Mouse (Mus musculus) limb, embryonic 11.5 days (tissue): ENCODE measurements around the gene Gm3285. TPM values are rescaled to one million over a fixed set of nuclear protein-coding genes. Genes with fewer than 3 reads are reported as not detected.

Experiments used
- ATAC-seq: fragments of 200-750 bp; cut with Nextera tagmentation; 2 replicates; pipeline ENCODE4 v1.8.0; 2017; ENCODE audit warnings: low read depth; ENCODE audit not compliant: insufficient number of reproducible peaks, low FRiP score, low TSS enrichment
- DNase-seq: peaks from one replicate; pipeline ENCODE4 v3.0.0-alpha.2; 2015; ENCODE audit warnings: low spot score
- H3K27ac ChIP-seq: fragments of 300-500 bp; sonication (generic); replicated peaks from 2 replicates; pipeline ENCODE4 v1.5.1; 2014; ENCODE audit warnings: low read depth, mild to moderate bottlenecking, low read length
- H3K27me3 ChIP-seq: fragments of 300-500 bp; sonication (generic); 2 replicates; pipeline ENCODE4 v1.6.1; 2014; ENCODE audit warnings: mild to moderate bottlenecking, low read length, mixed read lengths; ENCODE audit not compliant: control insufficient read depth, insufficient read depth
- H3K36me3 ChIP-seq: fragments of 300-500 bp; sonication (generic); 2 replicates; pipeline ENCODE4 v1.6.1; 2014; ENCODE audit warnings: mild to moderate bottlenecking, low read length, moderate library complexity, mixed read lengths; ENCODE audit not compliant: control insufficient read depth, insufficient read depth
- H3K4me1 ChIP-seq: fragments of 300-500 bp; sonication (generic); 2 replicates; pipeline ENCODE4 v1.6.1; 2014; ENCODE audit warnings: low read length, mixed read lengths; ENCODE audit not compliant: control insufficient read depth, insufficient read depth
- H3K4me2 ChIP-seq: fragments of 300-500 bp; sonication (generic); 2 replicates; pipeline ENCODE4 v1.6.1; 2014; ENCODE audit warnings: low read depth, mild to moderate bottlenecking, moderate library complexity; ENCODE audit not compliant: severe bottlenecking
- H3K4me3 ChIP-seq: fragments of 300-500 bp; sonication (generic); 2 replicates; pipeline ENCODE4 v1.5.1; 2014; ENCODE audit warnings: low read depth, low read length
- H3K9ac ChIP-seq: fragments of 300-500 bp; sonication (generic); 2 replicates; pipeline ENCODE4 v1.6.1; 2014; ENCODE audit warnings: mild to moderate bottlenecking, low read length
- H3K9me3 ChIP-seq: fragments of 300-500 bp; sonication (generic); 2 replicates; pipeline ENCODE4 v1.6.1; 2016; ENCODE audit warnings: low read length; ENCODE audit not compliant: control insufficient read depth
- WGBS: fragments of 180-500 bp; shearing (Covaris S2); extraction: QIAGEN DNeasy Blood & Tissue Kit; methylation state at CpG from one replicate; pipeline ENCODE4 v1.1.7; 2014; 5-methylcytosine and 5-hydroxymethylcytosine counted together
- polyA plus RNA-seq: library from polyadenylated mRNA; unstranded; fragments of >200 nt; fragmentation: Nextera tagmentation; extraction: Ambion mirVana; gene quantifications from 2 replicates; pipeline ENCODE4 v1.2.1, GENCODE M21; 2014

Gene Gm3285
- polyA plus RNA-seq, 1 experiment from 2014 or later = not detected

GRCm38 (mm10) chr10:77902211-77902893, 40.6 kb downstream of the Gm3285 start, which contains the start of gene Lrrc3:
Gene Lrrc3, minus strand, starts transcription at chr10:77902536.
- Histone ChIP-seq H3K4me3 (peak within 1 kb of the TSS; percentile 52), H3K27ac (no peak within 1 kb of the TSS), H3K9ac (peak within 1 kb of the TSS; percentile 68), H3K36me3 (no peaks in the 10 kb centered on the region), H3K4me2 (peak within 1 kb of the TSS; percentile 93), H3K27me3 (peaks cover 3% of the 10 kb centered on the region; the same call in 1 of the 2 replicates), H3K4me1 (no peaks in the 10 kb centered on the region), H3K9me3 (no peaks in the 10 kb centered on the region)
- peak; percentile 78 for ATAC-seq
- under 1% methylated on average over 37 of the region's 46 CpGs for WGBS
- DNase-seq = peak; percentile 80

GRCm38 (mm10) chr10:77902894-77903715, 41.3 kb downstream of the Gm3285 start:
- Histone ChIP-seq H3K27me3 (peaks cover 3% of the 10 kb centered on the region; the same call in 1 of the 2 replicates), H3K4me2 (peak overlapping the region; percentile 93), H3K27ac (no peak overlapping the region), H3K9ac (no peak overlapping the region), H3K4me3 (peak overlapping the region; percentile 52), H3K9me3 (no peaks in the 10 kb centered on the region), H3K36me3 (no peaks in the 10 kb centered on the region), H3K4me1 (no peaks in the 10 kb centered on the region)
- DNase-seq (peak; percentile 75), ATAC-seq (peak; percentile 81)
- 9% methylated on average over 35 of the region's 35 CpGs for WGBS

Other genes starting within 250 kb of the Gm3285 start
- gene Ube2g2, start 239.7 kb upstream of the Gm3285 start, polyA plus RNA-seq = 52.3 and 52.6 TPM in 2 replicates
- gene Tspear, start 175.4 kb upstream of the Gm3285 start, polyA plus RNA-seq = 0.45 and 0.84 TPM in 2 replicates
- gene Gm19402, start 171.2 kb upstream of the Gm3285 start, polyA plus RNA-seq = not detected in 2 replicates
- gene Gm9508, start 164.7 kb upstream of the Gm3285 start, polyA plus RNA-seq = not detected in 2 replicates
- gene Gm10272, start 155.3 kb upstream of the Gm3285 start, polyA plus RNA-seq = not detected in 2 replicates
- not detected in 2 replicates for gene Gm10024, start 150.5 kb upstream of the Gm3285 start, polyA plus RNA-seq
- not detected in 2 replicates for gene Gm10142, start 146.2 kb upstream of the Gm3285 start, polyA plus RNA-seq
- not detected in 2 replicates for gene Krtap12-1, start 141.4 kb upstream of the Gm3285 start, polyA plus RNA-seq
- not detected in 2 replicates for gene Gm10100, start 135.5 kb upstream of the Gm3285 start, polyA plus RNA-seq
- not detected in 2 replicates for gene Gm18596, start 119.3 kb upstream of the Gm3285 start, polyA plus RNA-seq
- not detected in 2 replicates for gene Gm9736, start 110.6 kb upstream of the Gm3285 start, polyA plus RNA-seq
- gene Gm3233, start 102.3 kb upstream of the Gm3285 start, polyA plus RNA-seq = not detected in 2 replicates
- not detected in 2 replicates for gene Gm3238, start 90.7 kb upstream of the Gm3285 start, polyA plus RNA-seq
- gene Gm7138, start 85.0 kb upstream of the Gm3285 start, polyA plus RNA-seq = not detected in 2 replicates
- gene Gm3250, start 79.4 kb upstream of the Gm3285 start, polyA plus RNA-seq = not detected in 2 replicates
- not detected in 2 replicates for gene Gm7137, start 73.8 kb upstream of the Gm3285 start, polyA plus RNA-seq
- not detected in 2 replicates for gene Gm9639, start 66.9 kb upstream of the Gm3285 start, polyA plus RNA-seq
- gene Gm19668, start 62.8 kb upstream of the Gm3285 start, polyA plus RNA-seq = not detected in 2 replicates
- gene Gm9507, start 50.1 kb upstream of the Gm3285 start, polyA plus RNA-seq = not detected in 2 replicates
- gene Gm2696, start 47.3 kb upstream of the Gm3285 start, polyA plus RNA-seq = not detected in 2 replicates
- not detected in 2 replicates for gene Krtap10-4, start 34.9 kb upstream of the Gm3285 start, polyA plus RNA-seq
- gene Krtap10-10, start 26.0 kb upstream of the Gm3285 start, polyA plus RNA-seq = not detected in 2 replicates
- not detected in 2 replicates for gene Gm36176, start 15.2 kb upstream of the Gm3285 start, polyA plus RNA-seq
- not detected in 2 replicates for gene Gm10318, start 9.1 kb upstream of the Gm3285 start, polyA plus RNA-seq
- 1.4 and 1.5 TPM in 2 replicates for gene Lrrc3, start 40.6 kb downstream of the Gm3285 start, polyA plus RNA-seq
- gene Trpm2, start 108.6 kb downstream of the Gm3285 start, polyA plus RNA-seq = 0.10 and 0.27 TPM in 2 replicates
- gene 1810043G02Rik, start 116.5 kb downstream of the Gm3285 start, polyA plus RNA-seq = 29.5 and 31.0 TPM in 2 replicates
- gene Pfkl, start 148.1 kb downstream of the Gm3285 start, polyA plus RNA-seq = 157 and 161 TPM in 2 replicates
- gene Dnmt3l, start 180.0 kb downstream of the Gm3285 start, polyA plus RNA-seq = 0.11 TPM in 1 of 2 replicates, not detected in the other
- gene Aire, start 181.6 kb downstream of the Gm3285 start, polyA plus RNA-seq = 0.17 and 0.35 TPM in 2 replicates
- 2.6 and 2.7 TPM in 2 replicates for gene Icosl, start 207.3 kb downstream of the Gm3285 start, polyA plus RNA-seq